Mouse (Mus musculus): ENCODE measurements around the gene Rnf223.
"Not testable (repeated sequence)": the region's sequence is repeated elsewhere in the genome, so short reads cannot be mapped to it uniquely, and the experiment has no call there.

DNA sequence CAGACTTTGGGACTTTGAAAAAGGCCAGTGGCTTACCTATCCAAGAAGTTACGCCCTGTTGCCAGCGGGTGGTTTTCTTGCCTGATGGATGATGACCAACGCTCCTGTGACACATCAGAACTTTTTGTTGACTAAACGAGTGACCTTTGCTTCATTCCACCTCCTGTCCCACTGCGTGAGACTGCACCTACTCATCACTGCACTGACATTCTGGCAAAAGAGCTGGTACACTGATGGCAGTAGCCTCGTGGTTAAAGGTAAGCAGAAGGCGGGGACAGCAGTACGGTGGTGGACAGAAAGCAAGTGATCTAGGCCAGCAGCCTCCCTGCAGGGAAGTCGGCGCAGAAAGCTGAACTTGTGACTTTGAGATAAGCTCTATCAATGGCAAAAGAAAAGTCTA is 20.6 kb downstream of the Rnf223 start:
- TF ChIP-seq CTCF (conservative IDR thresholded peaks at IDR 0.05; ENCODE audit: insufficient read depth, insufficient read length, low read depth, low read length); POLR2A (IDR thresholded peaks at IDR 0.05; ENCODE audit: low read depth, low read length): not testable (repeated sequence)
